Mouse (Mus musculus): Measurements from ENCODE around the gene Cyp2d34. TPM values are rescaled to one million over a fixed set of nuclear protein-coding genes. Genes with fewer than 3 reads are reported as not detected.

The Cyp2d34 gene
- polyA plus RNA-seq (2011; ENCODE audit: insufficient read depth, insufficient read length, low read depth, missing spikeins): not detected in 2 replicates

DNA sequence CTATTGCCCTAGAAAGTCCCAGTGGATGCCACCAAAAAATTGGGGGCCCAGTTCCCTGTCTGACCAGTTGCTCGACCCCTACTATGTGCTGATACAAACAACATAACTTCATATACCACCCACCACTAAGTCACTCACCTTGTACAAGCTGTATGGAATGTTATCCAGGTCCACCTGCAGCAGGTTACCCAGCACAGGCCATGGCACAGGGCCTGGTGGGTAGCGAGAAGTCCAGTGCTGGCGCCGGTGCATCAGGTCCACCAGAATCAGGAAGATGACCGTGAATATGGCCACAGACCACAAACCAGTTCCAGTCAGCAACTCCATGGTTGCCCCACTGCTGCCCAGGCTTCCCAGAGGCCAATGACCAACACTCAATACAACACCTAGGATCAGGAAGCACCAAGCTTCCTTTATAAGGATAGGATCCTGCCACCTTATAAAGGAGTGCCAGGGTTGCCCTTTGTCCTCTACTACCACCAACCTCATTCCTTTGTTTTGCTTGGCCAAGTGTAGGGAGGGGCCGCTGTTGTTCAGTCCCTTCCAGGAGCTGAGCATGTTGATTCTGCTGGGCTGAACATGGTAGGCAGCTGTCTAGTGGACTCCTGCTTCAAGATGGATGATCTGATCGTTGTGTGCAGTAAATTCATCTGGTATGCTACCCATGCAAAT is at the start of gene Cyp2d34:
Gene Cyp2d34 (minus strand): TSS at position 416 of the 672 bp plus-strand sequence.
- Histone ChIP-seq H3K36me3 (ENCODE audit: control insufficient read depth, insufficient read depth, low read length, poor library complexity, severe bottlenecking) (no peaks in the 10 kb centered on the region), H3K9ac (ENCODE audit: low read depth, poor library complexity, severe bottlenecking) (no peak within 1 kb of the TSS), H3K27me3 (ENCODE audit: control insufficient read depth, insufficient read depth, low read length, poor library complexity, severe bottlenecking) (no peaks in the 10 kb centered on the region), H3K4me1 (ENCODE audit: control insufficient read depth, insufficient read depth, low read length) (no peaks in the 10 kb centered on the region), H3K4me3 (ENCODE audit: low read depth, low read length) (no peak within 1 kb of the TSS), H3K9me3 (replicated peaks; ENCODE audit: control insufficient read depth, insufficient read depth, low read length, poor library complexity, severe bottlenecking) (no peaks in the 10 kb centered on the region), H3K27ac (ENCODE audit: insufficient read depth, low read length) (no peak within 1 kb of the TSS)
- TF ChIP-seq POLR2A (IDR thresholded peaks at IDR 0.05; ENCODE audit: insufficient read depth, low read length) (no peak), CTCF (IDR thresholded peaks at IDR 0.05; ENCODE audit: low read depth, low read length) (no peak), EP300 (IDR thresholded peaks at IDR 0.05; ENCODE audit: insufficient read depth, low read depth, low read length) (no peak)

DNA sequence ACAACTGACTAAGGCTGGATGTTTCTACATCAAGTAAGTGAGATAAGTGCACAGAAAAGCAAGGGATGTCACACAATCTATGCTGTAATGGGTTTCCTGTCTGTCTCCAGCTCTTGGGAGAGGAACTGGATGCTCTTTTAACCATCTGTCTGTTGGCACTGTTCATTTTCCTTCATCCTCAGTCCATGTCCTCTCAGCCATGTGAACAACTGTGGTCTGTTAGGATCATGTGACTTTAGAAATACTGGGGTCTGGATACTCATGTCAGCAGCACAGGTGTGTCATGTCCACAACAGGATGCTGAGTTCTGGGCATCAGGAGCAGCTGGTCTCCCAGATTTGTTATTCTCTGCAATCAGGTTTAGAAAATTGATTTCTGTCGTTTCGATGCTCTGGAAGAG is 35.6 kb upstream of the Cyp2d34 start:
- Histone ChIP-seq H3K9ac (ENCODE audit: low read depth, poor library complexity, severe bottlenecking) (no peak overlapping the region), H3K4me1 (ENCODE audit: control insufficient read depth, insufficient read depth, low read length) (no peaks in the 10 kb centered on the region), H3K36me3 (ENCODE audit: control insufficient read depth, insufficient read depth, low read length, poor library complexity, severe bottlenecking) (no peaks in the 10 kb centered on the region), H3K4me3 (ENCODE audit: low read depth, low read length) (no peak overlapping the region), H3K9me3 (replicated peaks; ENCODE audit: control insufficient read depth, insufficient read depth, low read length, poor library complexity, severe bottlenecking) (peaks cover 4% of the 10 kb centered on the region), H3K27ac (ENCODE audit: insufficient read depth, low read length) (no peak overlapping the region), H3K27me3 (ENCODE audit: control insufficient read depth, insufficient read depth, low read length, poor library complexity, severe bottlenecking) (no peaks in the 10 kb centered on the region)
- TF ChIP-seq CTCF (IDR thresholded peaks at IDR 0.05; ENCODE audit: low read depth, low read length) (no peak), EP300 (IDR thresholded peaks at IDR 0.05; ENCODE audit: insufficient read depth, low read depth, low read length) (no peak), POLR2A (IDR thresholded peaks at IDR 0.05; ENCODE audit: insufficient read depth, low read length) (no peak)

- no peaks in the 10 kb centered on the region for H3K9me3 ChIP-seq (replicated peaks; ENCODE audit: control insufficient read depth, insufficient read depth, low read length, poor library complexity, severe bottlenecking)
- H3K27me3 ChIP-seq (ENCODE audit: control insufficient read depth, insufficient read depth, low read length, poor library complexity, severe bottlenecking): no peaks in the 10 kb centered on the region
- H3K4me3 ChIP-seq (ENCODE audit: low read depth, low read length): no peak overlapping the region
- no peaks in the 10 kb centered on the region for H3K4me1 ChIP-seq (ENCODE audit: control insufficient read depth, insufficient read depth, low read length)
- no peak for TF ChIP-seq CTCF (IDR thresholded peaks at IDR 0.05; ENCODE audit: low read depth, low read length)
- no peak for TF ChIP-seq EP300 (IDR thresholded peaks at IDR 0.05; ENCODE audit: insufficient read depth, low read depth, low read length)
- no peak for TF ChIP-seq POLR2A (IDR thresholded peaks at IDR 0.05; ENCODE audit: insufficient read depth, low read length)
- H3K9ac ChIP-seq (ENCODE audit: low read depth, poor library complexity, severe bottlenecking): no peak overlapping the region
- H3K36me3 ChIP-seq (ENCODE audit: control insufficient read depth, insufficient read depth, low read length, poor library complexity, severe bottlenecking): no peaks in the 10 kb centered on the region
- no peak overlapping the region for H3K27ac ChIP-seq (ENCODE audit: insufficient read depth, low read length)
These were observed 23.6 kb upstream of the Cyp2d34 start for GRCm38 (mm10) chr15:82644371-82644770.

DNA sequence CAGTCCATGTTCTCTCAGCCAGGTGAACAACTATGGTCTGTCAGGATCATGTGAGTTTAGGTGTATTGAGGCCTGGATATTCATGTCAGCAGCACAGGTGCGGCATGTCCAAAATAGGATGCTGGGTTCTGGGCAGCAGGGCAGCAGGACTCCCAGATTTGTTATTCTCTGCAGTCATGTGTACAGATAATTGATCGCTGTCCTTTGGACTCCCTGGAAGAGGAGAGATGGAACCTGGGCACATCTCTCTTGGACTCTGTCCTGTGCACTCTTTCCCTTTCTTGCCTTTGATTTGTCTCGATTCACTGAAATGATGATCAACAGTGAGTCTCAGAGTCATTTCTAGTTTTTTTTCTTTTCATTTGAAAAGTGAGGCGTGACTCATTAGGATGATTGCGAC is 23.0 kb upstream of the Cyp2d34 start:
- no peaks in the 10 kb centered on the region for H3K27me3 ChIP-seq (ENCODE audit: control insufficient read depth, insufficient read depth, low read length, poor library complexity, severe bottlenecking)
- TF ChIP-seq POLR2A (IDR thresholded peaks at IDR 0.05; ENCODE audit: insufficient read depth, low read length) (no peak), CTCF (IDR thresholded peaks at IDR 0.05; ENCODE audit: low read depth, low read length) (no peak), EP300 (IDR thresholded peaks at IDR 0.05; ENCODE audit: insufficient read depth, low read depth, low read length) (no peak)
- no peak overlapping the region for H3K27ac ChIP-seq (ENCODE audit: insufficient read depth, low read length)
- no peak overlapping the region for H3K9ac ChIP-seq (ENCODE audit: low read depth, poor library complexity, severe bottlenecking)
- no peaks in the 10 kb centered on the region for H3K9me3 ChIP-seq (replicated peaks; ENCODE audit: control insufficient read depth, insufficient read depth, low read length, poor library complexity, severe bottlenecking)
- H3K4me1 ChIP-seq (ENCODE audit: control insufficient read depth, insufficient read depth, low read length): no peaks in the 10 kb centered on the region
- no peaks in the 10 kb centered on the region for H3K36me3 ChIP-seq (ENCODE audit: control insufficient read depth, insufficient read depth, low read length, poor library complexity, severe bottlenecking)
- no peak overlapping the region for H3K4me3 ChIP-seq (ENCODE audit: low read depth, low read length)

DNA sequence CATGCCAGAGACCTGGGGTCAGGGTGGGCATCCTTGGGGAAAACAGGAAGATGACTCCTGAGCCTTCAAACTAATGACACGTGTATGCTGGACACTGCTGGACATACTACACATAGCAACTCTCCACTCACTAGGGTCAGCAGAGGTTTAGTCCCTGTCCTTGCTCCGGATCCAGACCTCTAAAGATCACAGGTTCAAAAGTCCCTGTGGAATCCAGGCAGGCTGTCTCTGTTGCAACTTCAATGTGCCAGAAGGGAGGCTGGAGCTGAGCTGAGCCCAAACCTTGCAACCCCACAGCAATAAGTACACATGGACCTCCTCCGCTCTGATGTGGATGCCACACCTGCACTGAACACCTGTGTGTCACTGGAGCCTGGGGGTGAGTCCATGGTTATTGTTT is 22.0 kb upstream of the Cyp2d34 start:
- H3K9ac ChIP-seq (ENCODE audit: low read depth, poor library complexity, severe bottlenecking): no peak overlapping the region
- no peak overlapping the region for H3K27ac ChIP-seq (ENCODE audit: insufficient read depth, low read length)
- H3K36me3 ChIP-seq (ENCODE audit: control insufficient read depth, insufficient read depth, low read length, poor library complexity, severe bottlenecking): no peaks in the 10 kb centered on the region
- TF ChIP-seq POLR2A (IDR thresholded peaks at IDR 0.05; ENCODE audit: insufficient read depth, low read length): no peak
- no peak for TF ChIP-seq CTCF (IDR thresholded peaks at IDR 0.05; ENCODE audit: low read depth, low read length)
- no peak for TF ChIP-seq EP300 (IDR thresholded peaks at IDR 0.05; ENCODE audit: insufficient read depth, low read depth, low read length)
- no peaks in the 10 kb centered on the region for H3K9me3 ChIP-seq (replicated peaks; ENCODE audit: control insufficient read depth, insufficient read depth, low read length, poor library complexity, severe bottlenecking)
- H3K4me3 ChIP-seq (ENCODE audit: low read depth, low read length): no peak overlapping the region
- H3K27me3 ChIP-seq (ENCODE audit: control insufficient read depth, insufficient read depth, low read length, poor library complexity, severe bottlenecking): no peaks in the 10 kb centered on the region
- H3K4me1 ChIP-seq (ENCODE audit: control insufficient read depth, insufficient read depth, low read length): no peaks in the 10 kb centered on the region

GRCm38 (mm10) chr15:82641921-82642320 is 21.2 kb upstream of the Cyp2d34 start:
- no peak for TF ChIP-seq CTCF (IDR thresholded peaks at IDR 0.05; ENCODE audit: low read depth, low read length)
- TF ChIP-seq EP300 (IDR thresholded peaks at IDR 0.05; ENCODE audit: insufficient read depth, low read depth, low read length): no peak
- no peak for TF ChIP-seq POLR2A (IDR thresholded peaks at IDR 0.05; ENCODE audit: insufficient read depth, low read length)
- H3K9me3 ChIP-seq (replicated peaks; ENCODE audit: control insufficient read depth, insufficient read depth, low read length, poor library complexity, severe bottlenecking): no peaks in the 10 kb centered on the region
- H3K27me3 ChIP-seq (ENCODE audit: control insufficient read depth, insufficient read depth, low read length, poor library complexity, severe bottlenecking): no peaks in the 10 kb centered on the region
- no peak overlapping the region for H3K9ac ChIP-seq (ENCODE audit: low read depth, poor library complexity, severe bottlenecking)
- H3K4me1 ChIP-seq (ENCODE audit: control insufficient read depth, insufficient read depth, low read length): no peaks in the 10 kb centered on the region
- no peak overlapping the region for H3K4me3 ChIP-seq (ENCODE audit: low read depth, low read length)
- H3K27ac ChIP-seq (ENCODE audit: insufficient read depth, low read length): no peak overlapping the region
- H3K36me3 ChIP-seq (ENCODE audit: control insufficient read depth, insufficient read depth, low read length, poor library complexity, severe bottlenecking): no peaks in the 10 kb centered on the region

All from ES-Bruce4 (cell line).